Mouse (Mus musculus) spleen, adult 2 months (tissue): ENCODE data around the gene Necab2. TPM values are rescaled to one million over a fixed set of nuclear protein-coding genes. Genes with fewer than 3 reads are reported as not detected.

Experiments used
- DNase-seq, 2 experiments: peaks; one replicate each; pipeline versions ENCODE4 v3.0.0 to v3.0.0-alpha.2; 2012 to 2021; ENCODE audit warnings: low spot score in 2 of 2, low read depth in 1 of 2
- H3K27ac ChIP-seq: fragments of 200-500 bp; 2 replicates; pipeline ENCODE4 v1.5.1; 2012; ENCODE audit warnings: low read length, inconsistent platforms; ENCODE audit not compliant: insufficient read depth
- H3K27me3 ChIP-seq: fragments of 200-500 bp; 2 replicates; pipeline ENCODE4 v1.6.1; 2012; ENCODE audit warnings: mild to moderate bottlenecking, moderate library complexity, low read length, inconsistent platforms; ENCODE audit not compliant: control insufficient read depth, insufficient read depth
- H3K36me3 ChIP-seq: fragments of 200-500 bp; 2 replicates; pipeline ENCODE4 v1.6.1; 2012; ENCODE audit warnings: mild to moderate bottlenecking, low read length, inconsistent platforms; ENCODE audit not compliant: control insufficient read depth, insufficient read depth
- H3K4me1 ChIP-seq: fragments of 200-500 bp; 2 replicates; pipeline ENCODE4 v1.6.1; 2011; ENCODE audit warnings: inconsistent platforms; ENCODE audit not compliant: control insufficient read depth, insufficient read depth, insufficient read length
- H3K4me3 ChIP-seq: fragments of 200-500 bp; 2 replicates; pipeline ENCODE4 v1.5.1; 2011; ENCODE audit warnings: mild to moderate bottlenecking, inconsistent platforms; ENCODE audit not compliant: insufficient read depth, insufficient read length; ENCODE audit errors: extremely low read depth
- CTCF ChIP-seq: fragments of 200-500 bp; IDR thresholded peaks from 2 replicates; pipeline ENCODE4 v1.5.1; 2011; ENCODE audit warnings: mild to moderate bottlenecking, inconsistent platforms; ENCODE audit not compliant: insufficient read depth, insufficient read length, insufficient replicate concordance; ENCODE audit errors: extremely low read depth
- POLR2A ChIP-seq: fragments of 200-500 bp; IDR thresholded peaks from 2 replicates; pipeline ENCODE4 v1.6.1; 2011; ENCODE audit warnings: low read depth, low read length, inconsistent platforms
- WGBS: fragments of 180-500 bp; shearing (Covaris S2); methylation state at CpG from one replicate; pipeline ENCODE4 v1.1.7; 2018; 5-methylcytosine and 5-hydroxymethylcytosine counted together
- polyA plus RNA-seq: library from polyadenylated mRNA; depleted of rRNA; stranded (reverse); fragments of >200 nt; gene quantifications from 2 replicates; pipeline ENCODE4 v1.2.3, GENCODE M21; 2012

The Necab2 gene
- polyA plus RNA-seq, 1 experiment: 0.23 TPM

GRCm38 (mm10) chr8:119439424-119439823 lies 7.1 kb upstream of the Necab2 start:
- TF ChIP-seq CTCF (no peak), POLR2A (no peak)
- WGBS: 89% methylated on average over 2 of the region's 2 CpGs
- Histone ChIP-seq H3K4me3 (no peak overlapping the region), H3K36me3 (no peaks in the 10 kb centered on the region; the same call in 1 of the 2 replicates), H3K27me3 (no peaks in the 10 kb centered on the region), H3K27ac (no peak overlapping the region), H3K4me1 (peaks cover 23% of the 10 kb centered on the region)
- no peak for DNase-seq

- no peak overlapping the region for H3K27ac ChIP-seq
- H3K4me3 ChIP-seq: no peak overlapping the region
Measured at GRCm38 (mm10) chr8:119439893-119440249, 6.6 kb upstream of the Necab2 start.

GRCm38 (mm10) chr8:119440250-119440951 lies 6.1 kb upstream of the Necab2 start:
- H3K36me3 ChIP-seq: no peaks in the 10 kb centered on the region; the same call in 1 of the 2 replicates
- no peak for DNase-seq
- no peak overlapping the region for H3K4me3 ChIP-seq
- TF ChIP-seq CTCF: peak; percentile 39; the same call in 1 of the 2 replicates
- TF ChIP-seq POLR2A: no peak
- no peaks in the 10 kb centered on the region for H3K27me3 ChIP-seq
- WGBS: 43% methylated on average over 16 of the region's 16 CpGs
- H3K27ac ChIP-seq: no peak overlapping the region
- H3K4me1 ChIP-seq: peaks cover 22% of the 10 kb centered on the region

More at GRCm38 (mm10) chr8:119439893-119440249, 6.6 kb upstream of the Necab2 start:
- DNase-seq: no peak
- 76% methylated on average over 7 of the region's 7 CpGs for WGBS
- H3K27me3 ChIP-seq: no peaks in the 10 kb centered on the region
- peaks cover 23% of the 10 kb centered on the region for H3K4me1 ChIP-seq
- no peaks in the 10 kb centered on the region; the same call in 1 of the 2 replicates for H3K36me3 ChIP-seq
- no peak for TF ChIP-seq CTCF
- no peak for TF ChIP-seq POLR2A

- WGBS: 33% methylated on average over 1 of the region's 1 CpGs
- Histone ChIP-seq H3K27ac (no peak overlapping the region), H3K4me3 (no peak overlapping the region), H3K4me1 (peaks cover 19% of the 10 kb centered on the region; the same call in 1 of the 2 replicates), H3K36me3 (no peaks in the 10 kb centered on the region; the same call in 1 of the 2 replicates), H3K27me3 (no peaks in the 10 kb centered on the region)
- TF ChIP-seq CTCF: no peak
- TF ChIP-seq POLR2A: no peak
- no peak for DNase-seq
Measured at GRCm38 (mm10) chr8:119440952-119441270, 5.6 kb upstream of the Necab2 start.

GRCm38 (mm10) chr8:119442013-119442412 lies 4.5 kb upstream of the Necab2 start:
- Histone ChIP-seq H3K27ac (no peak overlapping the region), H3K4me3 (no peak overlapping the region), H3K4me1 (peaks cover 12% of the 10 kb centered on the region), H3K36me3 (no peaks in the 10 kb centered on the region; the same call in 1 of the 2 replicates), H3K27me3 (peaks cover 8% of the 10 kb centered on the region)
- 64% methylated on average over 5 of the region's 5 CpGs for WGBS
- DNase-seq: no peak
- TF ChIP-seq CTCF (no peak), POLR2A (no peak)

GRCm38 (mm10) chr8:119442970-119443369 lies 3.5 kb upstream of the Necab2 start:
- WGBS: 97% methylated on average over 8 of the region's 8 CpGs
- TF ChIP-seq POLR2A (no peak), CTCF (no peak)
- Histone ChIP-seq H3K4me1 (peaks cover 5% of the 10 kb centered on the region), H3K27ac (no peak overlapping the region), H3K4me3 (no peak overlapping the region), H3K27me3 (peaks cover 16% of the 10 kb centered on the region), H3K36me3 (no peaks in the 10 kb centered on the region; the same call in 1 of the 2 replicates)
- DNase-seq: no peak

- no peaks in the 10 kb centered on the region; the same call in 1 of the 2 replicates for H3K36me3 ChIP-seq
- H3K4me1 ChIP-seq: no peaks in the 10 kb centered on the region; the same call in none of the 2 replicates
- DNase-seq: no peak
- TF ChIP-seq CTCF: no peak
- no peak for TF ChIP-seq POLR2A
- 5% methylated on average over 51 of the region's 80 CpGs for WGBS
- H3K27ac ChIP-seq: no peak overlapping the region
- H3K4me3 ChIP-seq: no peak overlapping the region
- peaks cover 19% of the 10 kb centered on the region for H3K27me3 ChIP-seq
Measured at GRCm38 (mm10) chr8:119446990-119447780, 666 bp downstream of the Necab2 start.
